Mouse (Mus musculus) MEL (cell line): Measurements from ENCODE around the gene Siah2.

Experiments
- MYC ChIP-seq: IDR thresholded peaks from 2 replicates; pipeline ENCODE4 v1.6.1; 2011; ENCODE audit warnings: low read depth, mild to moderate bottlenecking, low read length, improper control_type of control experiment, moderate library complexity
- SMC3 ChIP-seq: IDR thresholded peaks from 2 replicates; pipeline ENCODE4 v1.6.1; 2011; ENCODE audit warnings: low read depth, low read length, improper control_type of control experiment

- TF ChIP-seq MYC (no peak), SMC3 (no peak)
Measured at GRCm38 (mm10) chr3:58702329-58702728, 10.1 kb upstream of the Siah2 start.
